Mouse (Mus musculus): Measurements from ENCODE around the gene Atp2b4.

GRCm38 (mm10) chr1:133798821-133799415 lies 1.9 kb downstream of the Atp2b4 start:
- TF ChIP-seq CTCF (IDR thresholded peaks at IDR 0.05; ENCODE audit: low read depth) (no peak), EP300 (IDR thresholded peaks at IDR 0.05; ENCODE audit: low read depth) (no peak)
